Mouse (Mus musculus): Measurements from ENCODE around the gene Ttl. TPM values are rescaled to one million over a fixed set of nuclear protein-coding genes. Genes with fewer than 3 reads are reported as not detected.

Gene Ttl
- polyA plus RNA-seq, 1 experiment from 2014 or later, result 9.1 TPM

- H3K27me3 ChIP-seq (replicated peaks; ENCODE audit: control insufficient read depth, insufficient read depth, low read length), result no peaks in the 10 kb centered on the region
- H3K4me3 ChIP-seq (ENCODE audit: low read length), result no peak overlapping the region
- no peak overlapping the region for H3K9ac ChIP-seq (ENCODE audit: low read depth, low read length)
- ATAC-seq, result no peak
- WGBS, result 94% methylated on average over 7 of the region's 7 CpGs
- H3K9me3 ChIP-seq (ENCODE audit: control insufficient read depth, low read length), result peaks cover 4% of the 10 kb centered on the region; the same call in 1 of the 2 replicates
- H3K36me3 ChIP-seq (ENCODE audit: control insufficient read depth, insufficient read depth, low read length), result peaks cover 17% of the 10 kb centered on the region
- H3K4me1 ChIP-seq (ENCODE audit: control insufficient read depth, insufficient read depth, low read length), result peaks cover 12% of the 10 kb centered on the region
- H3K27ac ChIP-seq (ENCODE audit: low read length), result no peak overlapping the region
- H3K4me2 ChIP-seq (ENCODE audit: low read depth, low read length), result no peak overlapping the region
These were observed 66.5 kb downstream of the Ttl start for GRCm38 (mm10) chr2:129132231-129132630.

- 96% methylated on average over 14 of the region's 14 CpGs for WGBS
- Histone ChIP-seq H3K9me3 (ENCODE audit: control insufficient read depth, low read length) (peaks cover 4% of the 10 kb centered on the region; the same call in 1 of the 2 replicates), H3K4me3 (ENCODE audit: low read length) (no peak overlapping the region)
These were observed 67.5 kb downstream of the Ttl start for GRCm38 (mm10) chr2:129133006-129133805.

GRCm38 (mm10) chr2:129139906-129140305 is 74.2 kb downstream of the Ttl start:
- H3K9ac ChIP-seq (ENCODE audit: low read depth, low read length), result no peak overlapping the region
- no peak overlapping the region for H3K4me2 ChIP-seq (ENCODE audit: low read depth, low read length)
- no peaks in the 10 kb centered on the region for H3K9me3 ChIP-seq (ENCODE audit: control insufficient read depth, low read length)
- 88% methylated on average over 10 of the region's 10 CpGs for WGBS
- ATAC-seq, result no peak
- H3K4me1 ChIP-seq (ENCODE audit: control insufficient read depth, insufficient read depth, low read length), result no peaks in the 10 kb centered on the region
- H3K36me3 ChIP-seq (ENCODE audit: control insufficient read depth, insufficient read depth, low read length), result no peaks in the 10 kb centered on the region
- no peak overlapping the region for H3K4me3 ChIP-seq (ENCODE audit: low read length)
- no peaks in the 10 kb centered on the region for H3K27me3 ChIP-seq (replicated peaks; ENCODE audit: control insufficient read depth, insufficient read depth, low read length)
- H3K27ac ChIP-seq (ENCODE audit: low read length), result no peak overlapping the region

More at GRCm38 (mm10) chr2:129133006-129133805, 67.5 kb downstream of the Ttl start:
- ATAC-seq, result no peak
- Histone ChIP-seq H3K27me3 (replicated peaks; ENCODE audit: control insufficient read depth, insufficient read depth, low read length) (no peaks in the 10 kb centered on the region), H3K4me2 (ENCODE audit: low read depth, low read length) (no peak overlapping the region), H3K4me1 (ENCODE audit: control insufficient read depth, insufficient read depth, low read length) (peaks cover 12% of the 10 kb centered on the region), H3K9ac (ENCODE audit: low read depth, low read length) (no peak overlapping the region), H3K27ac (ENCODE audit: low read length) (no peak overlapping the region), H3K36me3 (ENCODE audit: control insufficient read depth, insufficient read depth, low read length) (peaks cover 17% of the 10 kb centered on the region)

Other genes starting within 250 kb of the Ttl start
- 54.6 and 62.4 TPM in 2 replicates for gene Tmem87b, start 247.8 kb upstream of the Ttl start, polyA plus RNA-seq (2015; fragmentation: Nextera tagmentation; extraction: Ambion mirVana)
- 12.4 and 13.3 TPM in 2 replicates for gene Fbln7, start 203.0 kb upstream of the Ttl start, polyA plus RNA-seq (2015; fragmentation: Nextera tagmentation; extraction: Ambion mirVana)
- 5.7 and 6.1 TPM in 2 replicates for gene Zc3h8, start 121.9 kb upstream of the Ttl start, polyA plus RNA-seq (2015; fragmentation: Nextera tagmentation; extraction: Ambion mirVana)
- gene Zc3h6, start 98.5 kb upstream of the Ttl start, polyA plus RNA-seq (2015; fragmentation: Nextera tagmentation; extraction: Ambion mirVana), result 0.89 and 1.2 TPM in 2 replicates
- 6.8 and 7.8 TPM in 2 replicates for gene Gm10762, start 98.2 kb upstream of the Ttl start, polyA plus RNA-seq (2015; fragmentation: Nextera tagmentation; extraction: Ambion mirVana)
- 0.05 and 0.12 TPM in 2 replicates for gene Vinac1, start 17.8 kb upstream of the Ttl start, polyA plus RNA-seq (2015; fragmentation: Nextera tagmentation; extraction: Ambion mirVana)
- 19.6 and 21.8 TPM in 2 replicates for gene Polr1b, start 35.1 kb downstream of the Ttl start, polyA plus RNA-seq (2015; fragmentation: Nextera tagmentation; extraction: Ambion mirVana)
- 23.8 and 26.9 TPM in 2 replicates for gene Chchd5, start 63.8 kb downstream of the Ttl start, polyA plus RNA-seq (2015; fragmentation: Nextera tagmentation; extraction: Ambion mirVana)
- gene Slc20a1, start 132.8 kb downstream of the Ttl start, polyA plus RNA-seq (2015; fragmentation: Nextera tagmentation; extraction: Ambion mirVana), result 28.8 and 30.4 TPM in 2 replicates
- gene Ckap2l, start 231.3 kb downstream of the Ttl start, polyA plus RNA-seq (2015; fragmentation: Nextera tagmentation; extraction: Ambion mirVana), result 30.9 and 32.7 TPM in 2 replicates
- 1.3 and 3.1 TPM in 2 replicates for gene Il1a, start 244.0 kb downstream of the Ttl start, polyA plus RNA-seq (2015; fragmentation: Nextera tagmentation; extraction: Ambion mirVana)